Mouse (Mus musculus): ENCODE measurements at regions not wholly inside any gene's neighbourhood (a gene's known extent, or its start where the extent isn't known, plus 50 kb on each side); places are given as distances from the start of the nearest gene placed in this dataset.
A peak's percentile ranks its signal among the peaks of the same experiment; 100 is the strongest.

- no peak for DNase-seq (ENCODE audit: extremely low read depth, insufficient read length, low spot score)
These were observed 141.0 kb downstream of the Spata18 start for GRCm38 (mm10) chr5:73792216-73792615.

GRCm38 (mm10) chr5:73796201-73796600, 145.0 kb downstream of the Spata18 start:
- no peak for DNase-seq (ENCODE audit: extremely low read depth, insufficient read length, low spot score)

DNA sequence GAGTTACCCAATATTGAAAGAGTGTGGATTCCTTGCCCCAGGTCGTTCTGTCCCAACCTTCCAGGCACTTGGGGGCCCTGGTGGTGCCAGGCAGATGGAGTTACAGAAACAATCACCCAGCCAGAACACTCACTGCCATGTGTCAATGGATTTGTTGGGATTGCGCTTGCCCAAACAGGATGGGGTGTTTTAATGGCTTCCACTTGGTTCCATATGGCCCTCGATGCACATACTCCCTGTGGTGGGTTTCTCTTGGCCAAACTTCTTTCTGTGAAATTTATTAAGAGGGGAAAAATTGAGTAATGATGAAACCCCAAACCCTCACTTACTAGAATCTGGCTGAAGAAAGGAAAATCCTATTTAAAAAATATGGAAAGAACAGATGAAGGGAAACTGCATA, 146.8 kb downstream of the Spata18 start:
- DNase-seq (ENCODE audit: extremely low read depth, insufficient read length, low spot score): no peak

DNA sequence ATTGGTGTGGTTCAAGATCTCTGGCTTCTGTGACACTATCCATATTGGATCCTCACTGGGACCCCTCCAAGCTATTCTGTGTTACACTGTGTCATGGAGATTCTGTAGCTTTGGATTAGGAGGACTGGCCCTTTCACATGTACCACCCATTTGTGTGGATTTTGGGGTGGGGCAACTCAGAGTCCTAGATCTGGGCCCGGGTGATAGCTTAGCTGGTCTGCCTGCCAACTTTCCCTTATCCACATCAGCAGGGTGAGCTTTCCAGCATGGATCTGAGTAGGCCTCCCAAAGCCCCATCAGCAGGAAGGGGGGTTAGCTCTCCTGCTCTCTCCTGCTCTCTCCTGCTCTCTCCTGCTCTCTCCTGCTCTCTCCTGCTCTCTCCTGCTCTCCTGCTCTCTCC, 152.3 kb downstream of the Spata18 start:
- no peak for DNase-seq (ENCODE audit: extremely low read depth, insufficient read length, low spot score)

GRCm38 (mm10) chr5:73804556-73805230, 153.5 kb downstream of the Spata18 start:
- DNase-seq (ENCODE audit: extremely low read depth, insufficient read length, low spot score): no peak

DNA sequence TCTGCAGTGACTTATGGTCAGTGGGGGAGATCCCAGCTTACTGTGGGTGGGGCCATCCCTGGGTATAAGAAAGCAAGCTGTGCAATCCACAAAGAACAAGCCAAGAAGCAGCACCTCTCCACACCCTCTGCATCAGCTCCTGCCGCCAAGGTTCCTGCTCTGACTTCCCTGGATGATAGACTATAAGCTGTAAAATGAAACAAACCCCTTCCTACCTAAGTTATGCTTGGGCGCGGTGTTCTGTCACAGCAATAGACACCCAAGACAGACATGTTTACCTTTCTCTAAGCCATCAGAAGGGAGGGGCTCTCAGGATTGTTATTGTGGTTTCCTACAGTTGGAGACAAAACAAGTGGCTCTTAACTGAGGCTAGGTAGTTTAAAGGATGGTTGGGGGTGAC, 159.5 kb downstream of the Spata18 start:
- no peak for DNase-seq (ENCODE audit: extremely low read depth, insufficient read length, low spot score)

GRCm38 (mm10) chr5:73811094-73811521, 159.9 kb downstream of the Spata18 start:
- no peak for DNase-seq (ENCODE audit: extremely low read depth, insufficient read length, low spot score)

DNA sequence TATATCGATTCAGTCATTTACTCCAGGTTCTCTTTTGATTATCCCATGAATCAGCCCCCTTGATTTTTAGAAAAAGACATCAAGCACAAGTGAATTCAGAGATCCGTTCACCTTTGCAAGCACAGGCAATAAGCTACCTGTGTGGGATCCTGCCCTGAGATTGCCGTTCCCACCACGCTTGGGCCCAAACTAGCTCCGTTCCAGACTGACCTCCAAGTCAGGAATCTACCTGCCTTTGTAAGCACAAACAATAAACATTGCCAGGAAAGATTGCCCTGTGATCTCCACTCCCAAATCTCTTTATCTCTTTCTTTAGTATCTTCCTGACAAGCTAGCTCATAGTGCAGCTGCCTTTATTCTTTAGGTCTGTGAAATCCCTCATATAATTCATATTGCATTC, 164.6 kb downstream of the Spata18 start:
- DNase-seq (ENCODE audit: extremely low read depth, insufficient read length, low spot score): no peak

DNA sequence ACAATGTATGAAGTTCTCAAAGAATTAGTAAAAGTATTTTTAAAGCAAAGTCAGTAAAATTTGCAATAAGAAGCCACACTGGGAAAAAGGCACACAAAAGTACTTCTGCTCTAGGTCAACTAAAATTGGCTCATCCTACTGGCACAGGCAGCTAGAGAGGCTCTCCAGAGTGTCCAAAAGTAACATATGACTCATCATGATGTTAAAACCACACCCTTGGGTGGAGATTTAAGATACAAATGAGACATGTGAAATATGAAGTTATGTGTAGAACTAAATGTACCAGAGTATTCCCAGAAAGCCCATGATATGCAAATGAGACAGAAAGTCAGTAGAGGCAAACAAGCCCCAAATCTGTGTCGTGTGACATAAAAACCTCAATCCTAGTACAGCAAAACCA, 166.0 kb downstream of the Spata18 start:
- peak; percentile 23 for DNase-seq (ENCODE audit: extremely low read depth, insufficient read length, low spot score)

DNA sequence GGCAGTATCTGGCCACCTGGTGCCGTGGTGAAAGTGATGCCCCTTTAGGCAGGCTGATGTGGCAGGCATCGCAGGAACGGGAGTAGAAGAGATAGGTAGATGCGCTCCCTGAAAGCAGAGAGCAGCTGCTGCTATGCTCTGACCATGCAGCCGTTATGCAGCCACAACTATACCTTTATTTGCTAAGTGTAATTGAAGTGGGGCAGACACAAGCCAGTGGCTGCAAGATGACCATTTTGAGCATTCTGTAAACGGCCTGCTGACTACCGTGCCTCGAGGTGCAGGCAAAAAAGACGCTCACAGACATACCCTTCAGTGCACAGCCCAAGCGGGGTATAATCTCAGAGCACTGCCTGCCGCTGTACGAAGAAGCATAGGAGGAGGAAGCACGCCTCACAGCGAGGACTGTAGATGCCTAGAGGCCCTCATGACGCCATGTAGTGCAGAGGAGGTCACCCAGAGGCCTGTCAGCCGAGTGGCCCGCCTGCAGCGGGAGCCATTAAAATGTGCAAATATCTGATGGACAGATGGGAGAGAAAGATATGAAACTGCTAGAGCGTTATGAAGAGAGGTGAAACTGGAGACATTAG, 170.9 kb downstream of the Spata18 start:
- DNase-seq (ENCODE audit: extremely low read depth, insufficient read length, low spot score): no peak

DNA sequence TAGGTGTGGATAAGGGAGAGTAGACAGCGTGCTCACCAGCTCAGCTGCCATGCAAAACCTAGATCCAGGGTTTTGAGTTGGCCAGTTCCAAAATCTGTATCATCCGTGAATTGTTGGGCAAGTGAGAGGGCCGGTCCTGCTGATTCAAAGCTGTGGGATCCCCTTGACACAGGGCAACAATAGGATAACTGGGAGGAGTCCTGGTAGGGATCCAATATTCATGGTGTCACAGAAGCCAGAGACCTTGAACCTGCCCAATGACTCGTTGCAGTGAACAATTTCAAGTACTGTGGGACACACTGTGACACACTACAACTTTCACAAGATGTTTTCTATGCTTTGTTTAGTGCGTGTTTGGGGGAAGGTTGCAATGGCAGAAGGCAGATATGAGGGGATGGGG, 172.2 kb downstream of the Spata18 start:
- no peak for DNase-seq (ENCODE audit: extremely low read depth, insufficient read length, low spot score)

- DNase-seq (ENCODE audit: extremely low read depth, insufficient read length, low spot score): no peak
These were observed 175.8 kb downstream of the Spata18 start for GRCm38 (mm10) chr5:73826941-73827340.

- no peak for DNase-seq (ENCODE audit: extremely low read depth, insufficient read length, low spot score)
These were observed 182.5 kb downstream of the Spata18 start for GRCm38 (mm10) chr5:73833721-73834120.

GRCm38 (mm10) chr5:73843776-73844175, 192.6 kb downstream of the Spata18 start:
- no peak for DNase-seq (ENCODE audit: extremely low read depth, insufficient read length, low spot score)

DNA sequence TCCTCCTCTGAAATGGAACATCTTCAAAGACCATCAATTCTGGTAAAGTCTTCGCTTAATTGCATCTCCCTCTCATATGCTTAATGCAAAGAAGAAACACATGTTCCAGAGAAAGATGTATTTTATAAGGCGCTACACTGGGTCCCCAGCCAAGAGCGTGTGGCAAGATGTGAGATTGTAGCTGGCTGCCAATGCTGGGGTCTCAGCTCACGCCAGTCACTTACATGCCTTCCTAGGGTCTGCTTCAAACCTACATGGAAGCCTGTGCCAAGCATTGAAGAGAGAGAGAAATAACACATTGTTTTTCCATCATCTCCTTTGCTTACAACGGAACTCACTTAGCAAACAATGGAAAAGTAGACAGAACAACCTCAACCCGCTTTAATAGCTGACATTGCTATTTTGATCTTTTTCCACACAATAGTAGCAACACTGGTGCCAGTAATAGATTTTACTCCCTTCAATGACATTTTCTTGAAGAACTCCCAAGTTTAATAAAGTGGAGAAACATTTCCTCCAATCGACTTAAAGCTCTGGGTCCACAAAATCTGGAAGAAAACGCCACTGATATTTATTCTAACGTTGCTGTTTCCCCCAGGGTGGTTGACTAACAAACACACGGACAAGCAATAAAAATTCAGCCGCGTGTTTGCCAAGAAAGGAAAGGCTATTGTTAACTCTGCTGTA, 195.1 kb downstream of the Spata18 start:
- no peak for DNase-seq (ENCODE audit: extremely low read depth, insufficient read length, low spot score)

DNA sequence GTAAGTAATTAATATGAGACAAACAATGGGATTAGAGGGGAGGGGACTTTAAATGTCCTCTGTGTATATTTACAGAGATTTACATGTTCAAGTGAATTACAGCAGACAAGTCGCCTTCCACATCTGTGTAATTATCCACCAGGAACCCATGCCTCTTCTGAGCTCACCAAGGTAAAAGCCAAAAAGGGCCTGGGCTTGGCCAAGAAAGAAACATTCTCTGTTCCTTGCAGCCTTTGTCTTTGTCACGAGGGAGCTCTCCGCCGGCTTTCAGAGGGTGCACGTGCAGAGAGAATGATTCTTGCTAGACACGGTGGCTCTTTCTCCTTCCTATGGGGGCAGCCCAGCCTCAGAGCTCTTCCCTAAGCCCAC, 195.6 kb downstream of the Spata18 start:
- DNase-seq (ENCODE audit: extremely low read depth, insufficient read length, low spot score): no peak

GRCm38 (mm10) chr5:73851501-73851900, 200.3 kb downstream of the Spata18 start:
- DNase-seq (ENCODE audit: extremely low read depth, insufficient read length, low spot score): no peak

DNA sequence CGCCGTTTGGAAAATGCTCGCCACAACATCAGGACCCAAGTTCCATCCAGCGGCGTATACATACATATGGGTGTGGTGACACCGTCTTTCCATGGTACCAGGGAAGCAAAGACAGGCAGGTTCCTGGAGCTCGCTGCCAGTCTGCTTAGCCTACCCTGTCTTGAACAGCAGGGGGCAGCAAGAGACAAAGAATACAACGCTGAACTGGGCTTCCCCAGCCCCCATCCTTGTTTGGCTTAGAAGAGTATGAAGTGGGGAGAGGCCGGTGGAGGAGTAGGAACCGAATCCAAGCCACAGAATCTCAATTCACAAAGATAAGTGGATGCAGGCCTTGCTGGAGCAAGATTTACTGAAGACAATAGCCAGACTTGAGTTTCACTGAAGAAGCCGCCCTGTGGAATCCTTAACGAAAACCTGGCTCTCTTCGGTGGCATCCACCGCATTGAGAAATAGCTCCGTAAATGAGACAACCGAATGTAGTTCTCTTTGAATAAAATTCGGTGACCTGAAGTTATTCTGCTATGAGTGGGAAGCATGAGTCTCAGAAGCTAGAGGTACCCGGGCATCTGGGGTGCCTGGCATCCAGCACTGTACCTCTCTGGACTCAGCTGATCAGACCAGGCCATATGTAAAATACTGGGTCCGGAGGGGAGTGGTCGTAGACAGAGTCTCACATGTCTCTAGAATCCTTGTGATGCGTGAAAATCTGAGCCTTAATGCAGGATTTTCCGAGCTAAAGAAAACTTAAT, 203.0 kb downstream of the Spata18 start:
- no peak for DNase-seq (ENCODE audit: extremely low read depth, insufficient read length, low spot score)

DNA sequence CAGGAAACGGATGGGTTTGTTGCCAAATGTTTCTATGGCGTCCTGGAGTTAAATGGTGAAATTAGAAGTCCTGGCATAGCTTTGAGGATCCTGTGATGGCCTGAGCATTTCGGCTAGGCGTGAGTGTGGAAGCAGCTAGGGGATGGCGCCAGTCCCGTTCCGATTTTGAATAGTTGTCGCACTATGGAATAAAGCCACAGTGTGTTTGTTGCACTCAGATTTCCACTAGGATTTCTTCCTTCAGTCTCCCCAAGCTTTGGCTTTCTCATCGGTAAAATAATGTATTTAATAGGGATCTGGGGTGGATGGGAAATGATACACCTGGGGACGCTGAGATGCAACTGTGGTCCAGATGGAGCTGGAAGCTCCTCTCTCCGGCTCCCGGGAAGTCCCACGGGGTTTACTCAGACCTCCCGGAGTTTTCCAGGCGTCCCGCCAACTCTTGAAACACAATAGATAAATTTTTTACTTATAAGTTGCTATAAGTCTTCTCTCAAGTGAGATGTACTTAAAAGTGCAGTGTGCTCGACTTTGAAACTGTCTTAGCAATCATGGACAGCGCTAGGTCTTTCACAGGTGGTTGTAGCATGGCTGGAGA, 203.7 kb downstream of the Spata18 start:
- peak; percentile 2 for DNase-seq (ENCODE audit: extremely low read depth, insufficient read length, low spot score)

GRCm38 (mm10) chr5:73859320-73859719, 208.1 kb downstream of the Spata18 start:
- no peak for DNase-seq (ENCODE audit: extremely low read depth, insufficient read length, low spot score)

GRCm38 (mm10) chr5:73864138-73864761, 204.0 kb downstream of the Usp46 start:
- DNase-seq (ENCODE audit: extremely low read depth, insufficient read length, low spot score): peak; percentile 26
